Comparison of ENCODE assay signal across 26 mouse cellular contexts in the genomic region with DNA sequence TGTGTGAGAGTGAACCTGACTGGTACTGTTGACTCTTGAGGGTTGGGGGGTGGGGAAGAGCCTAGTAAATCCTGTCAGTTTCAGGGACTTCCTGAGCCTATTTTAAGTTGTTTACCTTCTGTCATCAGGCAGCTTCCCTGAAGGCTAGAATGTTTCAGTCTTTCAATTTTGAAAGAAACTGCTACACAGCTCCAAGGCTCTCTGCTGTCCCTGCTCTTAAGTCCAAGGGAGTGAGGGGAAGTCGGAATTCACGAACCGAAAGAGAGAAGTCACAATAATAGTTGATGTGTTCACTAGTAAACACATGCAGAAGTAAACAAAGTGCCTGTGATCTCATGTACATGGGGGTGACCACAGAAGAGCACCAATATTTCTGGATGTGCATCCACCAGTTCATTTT.
DNase-seq lines count a peak whose midpoint lies in the region; ATAC-seq and TF ChIP-seq lines count a peak whose summit lies in the region.
"Had no signal": no experiment of that assay in that cellular context is flagged by ENCODE, and none has a peak within 500 bp of the region (broad histone marks: within the 10 kb centered on the region; RNA-seq: fewer than 3 reads in every experiment).

No protein-coding gene starts in this region.

- no peak overlapping the region for H3K4me2 ChIP-seq in liver, postnatal 0 days (ENCODE audit: low read depth, low read length)
- H3K4me2 ChIP-seq in liver, embryonic 12.5 days: no peak overlapping the region
- H3K4me2 ChIP-seq in lung, postnatal 0 days (replicated peaks; ENCODE audit: low read depth, low read length): no peak overlapping the region
- H3K4me2 ChIP-seq in CH12.LX (ENCODE audit: insufficient read depth, low read depth, poor library complexity, severe bottlenecking): no peak overlapping the region
- H3K4me2 ChIP-seq: embryonic facial prominence, embryonic 13.5 days; forebrain, embryonic 12.5 days; forebrain, embryonic 15.5 days; heart, embryonic 11.5 days; hindbrain, embryonic 12.5 days; hindbrain, embryonic 15.5 days had no signal

- peaks cover 10% of the 10 kb centered on the region for H3K79me2 ChIP-seq in CH12.LX (replicated peaks; ENCODE audit: control insufficient read depth, extremely low read depth, insufficient read depth, poor library complexity, severe bottlenecking)

- H3K9ac ChIP-seq in liver, postnatal 0 days (replicated peaks): no peak overlapping the region
- no peak overlapping the region for H3K9ac ChIP-seq in liver, embryonic 12.5 days
- H3K9ac ChIP-seq in lung, postnatal 0 days (replicated peaks; ENCODE audit: low read depth): no peak overlapping the region
- H3K9ac ChIP-seq in CH12.LX (ENCODE audit: insufficient read depth, low read depth): no peak overlapping the region
- H3K9ac ChIP-seq: embryonic facial prominence, embryonic 13.5 days; forebrain, embryonic 12.5 days; forebrain, embryonic 15.5 days; hindbrain, embryonic 12.5 days; hindbrain, embryonic 15.5 days had no signal

- no peak for ATAC-seq in liver, postnatal 0 days
- no peak for ATAC-seq in liver, embryonic 12.5 days
- ATAC-seq in lung, postnatal 0 days: no peak
- no peak for ATAC-seq in activated CD4-positive, CD25-positive, alpha-beta regulatory T cell, adult 4 months
- ATAC-seq: forebrain, embryonic 15.5 days; Patski had no signal

- TF ChIP-seq RAD21 in CH12.LX (IDR thresholded peaks at IDR 0.05; ENCODE audit: low read depth, low read length): no peak

- no peaks in the 10 kb centered on the region for H3K36me3 ChIP-seq in liver, postnatal 0 days (replicated peaks; ENCODE audit: insufficient read depth, low read length)
- no peaks in the 10 kb centered on the region for H3K36me3 ChIP-seq in liver, embryonic 12.5 days
- H3K36me3 ChIP-seq in lung, postnatal 0 days (ENCODE audit: insufficient read depth, low read length): no peaks in the 10 kb centered on the region
- peaks cover 0 to 32% of the 10 kb centered on the region in 2 experiments for H3K36me3 ChIP-seq in CH12.LX (replicated peaks in 1 of 2; ENCODE audit: control insufficient read depth in 1 of 2, insufficient read depth in 1 of 2, low read length in 1 of 2)
- H3K36me3 ChIP-seq in small intestine, adult 2 months (ENCODE audit: control insufficient read depth, insufficient read depth, low read length): no peaks in the 10 kb centered on the region
- H3K36me3 ChIP-seq: forebrain, embryonic 12.5 days; forebrain, embryonic 15.5 days; G1E; hindbrain, embryonic 15.5 days had no signal

- TF ChIP-seq POLR2A in CH12.LX (IDR thresholded peaks at IDR 0.05; ENCODE audit: low read depth, low read length): no peak
- TF ChIP-seq POLR2A in small intestine, adult 2 months (IDR thresholded peaks at IDR 0.05; ENCODE audit: low read depth, low read length): no peak

- TF ChIP-seq EP300 in liver, postnatal 0 days (IDR thresholded peaks at IDR 0.05; ENCODE audit: low read depth): no peak
- no peak for TF ChIP-seq EP300 in lung, postnatal 0 days (IDR thresholded peaks at IDR 0.05)
- no peak for TF ChIP-seq EP300 in CH12.LX (IDR thresholded peaks at IDR 0.05; ENCODE audit: low read length)

- TF ChIP-seq CTCF in liver, postnatal 0 days (IDR thresholded peaks at IDR 0.05; ENCODE audit: low read depth): no peak
- TF ChIP-seq CTCF in lung, postnatal 0 days (IDR thresholded peaks at IDR 0.05): no peak
- no peak for TF ChIP-seq CTCF in CH12.LX (conservative IDR thresholded peaks at IDR 0.05 in 1 of 2, IDR thresholded peaks at IDR 0.05 in 1 of 2; ENCODE audit: low read depth in 2 of 2, low read length in 2 of 2)
- TF ChIP-seq CTCF in small intestine, adult 2 months (IDR thresholded peaks at IDR 0.05; ENCODE audit: extremely low read depth, insufficient read length, insufficient replicate concordance, low read depth, low read length): no peak

- DNase-seq in liver, postnatal 0 days: no peak
- DNase-seq in lung, postnatal 0 days (ENCODE audit: low spot score): no peak
- DNase-seq in lung, adult 18-20 months: no peak
- DNase-seq in CH12.LX (ENCODE audit: extremely low read depth): no peak
- DNase-seq: adrenal gland, adult 2 months; adrenal gland, postnatal 14 days; cerebellum, adult 11-12 months; cerebellum, adult 8-10 months; cerebellum, postnatal 10 days; cerebellum, postnatal 36 days; embryo, embryonic 11 days; gastrocnemius, postnatal 25 days had no signal

- no peaks in the 10 kb centered on the region for H3K27me3 ChIP-seq in liver, postnatal 0 days (ENCODE audit: insufficient read depth, low read length)
- H3K27me3 ChIP-seq in liver, embryonic 12.5 days (replicated peaks): no peaks in the 10 kb centered on the region
- H3K27me3 ChIP-seq in lung, postnatal 0 days (replicated peaks; ENCODE audit: insufficient read depth, low read length): no peaks in the 10 kb centered on the region
- no peaks in the 10 kb centered on the region for H3K27me3 ChIP-seq in CH12.LX (replicated peaks)
- H3K27me3 ChIP-seq in small intestine, adult 2 months (ENCODE audit: control insufficient read depth, insufficient read depth, low read length): no peaks in the 10 kb centered on the region
- H3K27me3 ChIP-seq: embryonic facial prominence, embryonic 13.5 days; forebrain, embryonic 12.5 days; forebrain, embryonic 15.5 days; hindbrain, embryonic 12.5 days; hindbrain, embryonic 15.5 days; Patski had no signal

- in situ Hi-C loops in CH12.LX (cut with MboI; ENCODE audit: low pct_ligation_motif_present, low pct_unique_long_range_greater_than_20kb, low sequenced_read_pairs): no loop called here

- 89% methylated on average over 3 of the region's 3 CpGs for WGBS in liver, postnatal 0 days (ENCODE audit: insufficient replicate concordance)
- WGBS in liver, embryonic 12.5 days (ENCODE audit: insufficient replicate concordance): 69% methylated on average over 3 of the region's 3 CpGs
- 92% methylated on average over 3 of the region's 3 CpGs for WGBS in lung, postnatal 0 days
- 92% methylated on average over 3 of the region's 3 CpGs for WGBS in small intestine, adult 2 months

- peaks cover 6% of the 10 kb centered on the region; the same call in 1 of the 2 replicates for H3K4me1 ChIP-seq in liver, postnatal 0 days (ENCODE audit: insufficient read depth)
- H3K4me1 ChIP-seq in liver, embryonic 12.5 days: no peaks in the 10 kb centered on the region; the same call in 1 of the 2 replicates
- H3K4me1 ChIP-seq in lung, postnatal 0 days (ENCODE audit: insufficient read depth, low read depth, low read length): peaks cover 4% of the 10 kb centered on the region; the same call in 1 of the 2 replicates
- H3K4me1 ChIP-seq in CH12.LX (ENCODE audit: control insufficient read depth in 1 of 2, insufficient read depth in 2 of 2): peaks cover 31 to 91% of the 10 kb centered on the region in 2 experiments
- peaks cover 2% of the 10 kb centered on the region; the same call in 1 of the 2 replicates for H3K4me1 ChIP-seq in small intestine, adult 2 months (ENCODE audit: control insufficient read depth, insufficient read depth, insufficient read length, low read length)
- H3K4me1 ChIP-seq: embryonic facial prominence, embryonic 13.5 days; forebrain, embryonic 12.5 days; forebrain, embryonic 15.5 days; hindbrain, embryonic 12.5 days; hindbrain, embryonic 15.5 days had no signal

- peak overlapping the region; percentile 11; the same call in 1 of the 2 replicates for H3K27ac ChIP-seq in liver, postnatal 0 days (ENCODE audit: low read depth)
- no peak overlapping the region for H3K27ac ChIP-seq in liver, embryonic 12.5 days
- peak overlapping the region; percentile 38 for H3K27ac ChIP-seq in lung, postnatal 0 days (ENCODE audit: low read length)
- H3K27ac ChIP-seq in CH12.LX (ENCODE audit: insufficient read depth, low read depth): no peak overlapping the region
- H3K27ac ChIP-seq in small intestine, adult 2 months (ENCODE audit: insufficient read depth, low read depth, low read length): peak overlapping the region; percentile 63; the same call in 1 of the 2 replicates
- H3K27ac ChIP-seq: embryonic facial prominence, embryonic 10.5 days; embryonic facial prominence, embryonic 13.5 days; forebrain, embryonic 12.5 days; forebrain, embryonic 15.5 days; heart, adult 2 months; hindbrain, embryonic 12.5 days; hindbrain, embryonic 15.5 days had no signal

- no peak overlapping the region for H3K4me3 ChIP-seq in liver, postnatal 0 days (ENCODE audit: low read depth, low read length)
- no peak overlapping the region for H3K4me3 ChIP-seq in liver, embryonic 12.5 days
- H3K4me3 ChIP-seq in lung, postnatal 0 days (ENCODE audit: low read depth, low read length): no peak overlapping the region
- no peak overlapping the region for H3K4me3 ChIP-seq in CH12.LX (replicated peaks in 1 of 3; ENCODE audit: low read depth in 2 of 3, low read length in 2 of 3, poor library complexity in 1 of 3)
- H3K4me3 ChIP-seq in small intestine, adult 2 months (ENCODE audit: low read depth, low read length): no peak overlapping the region
- H3K4me3 ChIP-seq: embryonic facial prominence, embryonic 10.5 days; embryonic facial prominence, embryonic 13.5 days; erythroblast, embryonic 14.5 days; forebrain, embryonic 12.5 days; forebrain, embryonic 15.5 days; heart, adult 2 months; hindbrain, embryonic 12.5 days; hindbrain, embryonic 15.5 days had no signal

- no peaks in the 10 kb centered on the region for H3K9me3 ChIP-seq in liver, postnatal 0 days (ENCODE audit: low read length)
- no peaks in the 10 kb centered on the region for H3K9me3 ChIP-seq in liver, embryonic 12.5 days (replicated peaks)
- H3K9me3 ChIP-seq in lung, postnatal 0 days (ENCODE audit: low read length): no peaks in the 10 kb centered on the region
- H3K9me3 ChIP-seq in CH12.LX (replicated peaks; ENCODE audit: low read length): peaks cover 8% of the 10 kb centered on the region
- H3K9me3 ChIP-seq: embryonic facial prominence, embryonic 10.5 days; embryonic facial prominence, embryonic 13.5 days; forebrain, embryonic 12.5 days; forebrain, embryonic 15.5 days; G1E; hindbrain, embryonic 12.5 days; hindbrain, embryonic 15.5 days had no signal

- dilution Hi-C loops in CH12.LX (cut with MboI; ENCODE audit: extremely low pct_ligation_motif_present, extremely low pct_unique_long_range_greater_than_20kb, low sequenced_read_pairs): no loop called here

TF ChIP-seq in CH12.LX, 34 proteins besides CTCF, POLR2A, EP300 and RAD21 (continues in another document):
- TF ChIP-seq IRF4 (IDR thresholded peaks at IDR 0.05; ENCODE audit: low read depth, low read length) (peak; percentile 33; the same call in 1 of the 2 replicates), USF2 (conservative IDR thresholded peaks at IDR 0.05; ENCODE audit: low read depth, low read length) (no peak), USF1 (IDR thresholded peaks at IDR 0.05; ENCODE audit: low read depth, low read length) (no peak), MAFK (IDR thresholded peaks at IDR 0.05; ENCODE audit: insufficient replicate concordance, low read length) (no peak), MYC (IDR thresholded peaks at IDR 0.05; ENCODE audit: low read depth, low read length) (no peak), CHD1 (IDR thresholded peaks at IDR 0.05; ENCODE audit: low read depth, low read length) (no peak), MEF2A (IDR thresholded peaks at IDR 0.05; ENCODE audit: borderline replicate concordance, low read depth, low read length) (0 out of 2 replicates have a peak, but pooled peaks have one; percentile 15), BHLHE40 (IDR thresholded peaks at IDR 0.05; ENCODE audit: low read depth, low read length) (0 out of 2 replicates have a peak, but pooled peaks have one; percentile 8)

Comparison
In these comparisons a context has a peak if more than half of its experiments do, and no peak if none do; other contexts are left out.
1. H3K27ac ChIP-seq: peak in liver, postnatal 0 days (single experiment), lung, postnatal 0 days (single experiment) and small intestine, adult 2 months (single experiment); none in liver, embryonic 12.5 days (single experiment) and CH12.LX (single experiment).